Mouse (Mus musculus): Measurements from ENCODE around the gene Tfap4.

Gene Tfap4

DNA sequence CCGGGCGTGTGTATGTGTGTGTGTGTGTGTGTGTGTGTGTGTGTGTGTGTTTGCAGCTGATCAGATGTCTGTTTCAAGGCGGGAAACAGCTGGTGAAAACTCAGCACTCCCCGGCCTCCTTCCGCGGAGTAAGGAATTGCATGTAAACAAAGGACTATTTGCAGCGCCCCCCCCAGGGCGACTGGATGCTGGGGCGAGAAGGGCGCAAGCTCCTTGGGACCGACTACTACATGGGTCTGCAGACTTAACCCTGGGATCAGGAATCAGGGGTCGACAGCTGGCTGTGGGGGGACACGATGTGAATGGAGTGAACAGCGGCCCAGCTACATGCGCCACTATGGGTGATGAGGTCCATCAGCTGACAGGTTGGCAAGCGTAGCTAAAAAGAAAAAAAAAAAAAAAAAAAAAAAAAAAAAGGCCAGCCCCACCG lies at the start of gene Tfap4:
TSS of gene Tfap4 (minus strand) at position 140 of the 430 bp plus-strand sequence.
- DNase-seq (ENCODE audit: low spot score in 2 of 2): peak; percentile 80 to 86

DNA sequence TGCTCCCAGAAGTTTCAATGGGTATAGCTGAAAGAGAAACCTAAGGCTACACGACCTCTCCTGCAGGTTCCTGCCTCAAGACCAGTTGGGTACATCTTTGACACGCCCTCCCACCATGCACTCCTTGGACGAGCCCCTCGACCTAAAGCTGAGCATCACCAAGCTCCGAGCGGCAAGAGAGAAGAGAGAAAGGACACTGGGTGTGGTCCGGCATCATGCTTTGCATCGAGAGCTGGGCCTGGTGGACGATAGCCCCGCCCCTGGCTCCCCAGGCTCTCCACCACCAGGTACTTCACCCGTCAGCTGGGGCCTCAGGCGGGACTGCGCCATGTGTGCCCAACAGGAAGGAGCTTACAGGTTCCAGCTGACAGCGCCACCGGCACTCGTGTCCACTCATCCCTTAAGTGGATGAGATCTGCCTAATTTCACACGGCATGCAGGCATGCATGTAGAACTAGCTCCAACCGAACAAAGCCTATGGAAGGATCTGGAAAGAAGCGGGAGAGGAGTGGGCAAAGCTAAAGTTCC lies 48.9 kb upstream of the Tfap4 start:
- DNase-seq (ENCODE audit: low spot score in 2 of 2): no peak

DNA sequence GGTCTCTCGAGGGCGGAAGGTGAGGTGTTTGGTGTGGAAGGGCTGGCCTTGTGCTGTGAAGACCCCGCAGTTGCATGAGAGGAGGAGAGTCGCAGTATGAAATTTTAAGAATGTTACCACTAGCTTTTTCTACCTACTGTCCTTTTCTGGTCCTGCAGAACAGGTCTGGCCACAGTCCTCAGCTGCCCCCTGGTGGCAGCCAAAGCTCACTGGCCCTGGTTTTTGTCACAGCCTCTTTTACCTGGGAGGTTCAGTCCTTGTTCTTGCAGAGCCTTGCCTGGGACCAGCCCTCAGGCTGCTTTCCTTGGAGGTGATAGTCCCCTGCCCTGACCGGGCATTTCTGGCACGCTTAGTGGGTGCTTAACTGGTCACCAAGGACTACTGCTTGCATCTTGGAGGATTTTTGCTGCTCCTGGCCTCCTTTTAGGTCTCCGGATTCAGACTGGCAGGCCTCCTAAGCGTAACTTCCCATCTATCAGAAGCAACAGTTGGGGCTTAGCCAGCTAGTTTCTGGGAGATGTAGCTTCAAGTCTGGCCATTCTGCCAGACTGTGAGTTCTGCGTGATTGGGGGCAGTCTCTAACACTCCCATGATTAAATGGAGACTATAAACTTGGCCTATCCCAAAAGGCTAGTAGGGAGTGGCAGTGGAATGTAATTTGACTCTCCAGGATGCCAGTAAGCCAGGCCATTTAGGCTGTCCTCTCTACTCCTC lies 48.3 kb upstream of the Tfap4 start:
- DNase-seq (ENCODE audit: low spot score in 2 of 2): peak; percentile 71 to 88

DNA sequence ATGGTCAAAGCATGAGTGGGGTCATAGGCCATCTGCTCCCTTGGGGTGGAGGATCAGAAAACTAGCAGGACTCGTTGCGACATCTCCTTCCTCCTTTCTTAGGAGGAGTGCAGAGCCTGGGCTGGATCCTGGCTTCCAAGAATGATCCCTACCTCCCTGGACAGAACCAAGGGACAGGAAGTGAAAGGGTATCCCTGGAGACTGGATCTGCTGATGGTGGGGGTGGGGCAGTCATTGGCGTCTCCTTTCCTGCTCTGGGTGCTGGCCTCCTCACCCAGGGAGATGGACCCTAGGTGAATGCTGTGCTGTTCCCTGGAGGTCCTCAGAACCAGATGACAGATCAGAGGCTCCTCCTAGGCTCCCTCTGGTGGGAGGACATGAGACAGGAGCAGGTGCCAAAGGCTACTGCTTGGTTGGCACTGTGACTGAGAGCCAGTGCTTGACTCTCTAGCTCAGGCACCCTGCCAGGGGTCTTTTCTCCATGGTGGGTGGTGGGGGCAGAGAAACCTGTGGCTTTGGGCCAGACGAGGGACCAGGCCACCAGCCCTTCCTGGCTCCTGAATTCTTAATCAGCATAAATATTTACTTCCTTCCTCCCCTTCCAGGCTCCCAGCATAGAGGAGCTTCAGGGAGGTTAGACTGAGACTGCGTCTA lies 46.9 kb upstream of the Tfap4 start:
- no peak for DNase-seq (ENCODE audit: low spot score in 2 of 2)

DNA sequence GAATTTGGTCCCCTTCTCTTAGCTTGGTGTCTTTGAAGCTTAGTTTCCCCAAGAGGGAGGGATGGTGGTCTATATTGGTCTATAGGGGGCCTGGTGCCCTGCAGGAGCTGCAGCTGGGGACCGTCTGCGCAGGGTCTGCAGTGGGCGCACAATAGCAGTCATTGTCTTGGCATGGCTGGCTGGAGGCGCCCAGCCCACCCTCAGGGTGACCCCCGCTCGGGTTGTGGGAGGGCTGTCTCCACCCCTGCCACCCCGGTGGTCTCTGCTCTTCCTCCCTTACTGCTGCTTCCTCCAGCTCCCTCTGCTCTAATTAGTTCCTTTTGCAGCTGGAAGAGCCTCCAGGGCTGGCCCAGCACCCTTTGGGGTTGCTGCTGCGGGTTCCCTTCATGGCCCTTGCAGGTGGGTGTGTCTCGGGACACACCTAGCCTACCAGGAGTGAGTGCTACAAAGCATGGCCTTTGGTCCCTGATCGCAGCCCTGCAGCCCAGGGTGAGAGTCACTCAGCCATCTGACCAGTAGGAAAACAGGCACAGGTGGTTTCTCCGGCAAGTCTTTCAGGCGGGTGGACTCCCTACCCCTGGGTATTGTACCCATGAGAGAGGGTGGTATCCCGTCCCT lies 46.0 kb upstream of the Tfap4 start:
- no peak for DNase-seq (ENCODE audit: low spot score in 2 of 2)

DNA sequence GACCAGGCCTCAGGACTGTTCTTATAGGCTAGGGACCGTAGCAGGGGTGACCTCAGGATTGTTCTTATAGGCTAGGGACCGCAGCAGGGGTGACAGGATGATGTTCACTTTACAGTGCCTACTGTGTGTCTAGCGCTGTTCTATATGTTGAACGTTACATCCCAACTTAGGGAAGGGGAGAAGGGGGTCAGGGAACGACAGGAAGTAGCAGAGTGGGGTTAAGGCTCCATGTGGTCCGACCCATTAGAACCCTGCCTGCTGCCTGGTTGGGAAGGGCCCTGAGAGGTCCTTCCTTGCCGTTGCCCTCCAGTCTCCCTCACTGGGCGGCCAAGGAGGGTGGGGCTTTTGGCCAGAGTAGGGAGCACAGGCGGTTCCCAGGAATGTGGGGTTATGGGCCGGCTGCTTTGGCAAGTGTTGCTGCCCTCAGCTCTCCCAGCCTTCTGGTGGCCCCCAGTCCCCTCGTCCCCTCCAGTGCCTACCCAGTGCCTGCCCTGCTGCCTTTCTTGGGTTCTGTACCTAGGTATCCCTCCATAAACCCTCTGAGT lies 44.7 kb upstream of the Tfap4 start:
- no peak for DNase-seq (ENCODE audit: low spot score in 2 of 2)

DNA sequence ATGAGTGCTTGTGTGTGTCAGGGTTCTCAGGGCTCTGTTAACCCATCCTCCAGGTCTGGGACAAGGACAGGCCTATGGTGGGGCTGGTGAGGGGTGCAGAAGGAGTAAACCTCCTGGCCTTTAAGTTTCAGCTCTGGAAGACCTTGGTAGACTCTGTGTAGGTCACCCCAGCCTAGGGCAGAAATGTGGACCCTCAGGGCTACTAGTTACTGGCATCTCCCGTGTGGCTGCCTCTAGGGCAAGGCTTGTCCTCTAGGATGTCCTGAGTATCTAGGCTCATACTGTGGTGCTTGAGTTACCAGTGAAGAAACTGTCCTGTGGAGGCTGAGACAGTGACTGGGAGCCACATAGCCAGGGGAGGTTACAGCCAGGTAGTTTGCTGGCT lies 43.8 kb upstream of the Tfap4 start:
- DNase-seq (ENCODE audit: low spot score in 2 of 2): no peak

DNA sequence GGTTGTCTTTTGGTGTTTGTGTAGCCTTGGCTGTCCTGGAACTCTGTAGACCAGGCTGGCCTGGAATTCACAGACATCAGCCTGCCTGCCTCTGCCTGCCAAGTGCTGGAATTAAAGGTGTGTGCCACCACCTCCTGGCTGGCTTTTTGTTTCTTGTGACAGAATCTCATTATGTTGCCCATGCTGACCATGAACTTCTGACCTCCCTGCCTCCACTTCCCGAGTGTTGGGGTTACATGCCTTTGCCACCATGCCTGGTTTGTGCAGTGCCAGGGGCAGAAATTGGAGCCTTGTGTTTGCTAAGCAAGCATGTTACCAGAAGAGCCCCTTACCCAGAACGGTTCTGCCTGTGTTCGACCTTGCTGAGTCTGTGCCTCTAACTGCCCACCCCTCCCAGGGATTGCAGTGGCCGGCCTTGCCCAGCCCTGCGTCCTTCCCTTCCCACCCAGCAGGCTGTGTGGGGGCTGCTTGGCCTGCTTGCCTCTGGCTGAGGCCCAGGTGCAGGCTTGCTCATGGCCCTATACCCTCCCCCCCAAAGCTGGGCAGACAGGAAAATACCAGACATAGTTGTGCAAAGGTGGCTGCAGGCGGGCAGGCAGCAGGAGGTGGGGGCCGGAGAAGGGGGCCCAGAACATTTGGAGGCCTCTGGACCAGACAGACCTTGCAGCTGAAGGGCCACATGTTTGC lies 43.3 kb upstream of the Tfap4 start:
- no peak for DNase-seq (ENCODE audit: low spot score in 2 of 2)

DNA sequence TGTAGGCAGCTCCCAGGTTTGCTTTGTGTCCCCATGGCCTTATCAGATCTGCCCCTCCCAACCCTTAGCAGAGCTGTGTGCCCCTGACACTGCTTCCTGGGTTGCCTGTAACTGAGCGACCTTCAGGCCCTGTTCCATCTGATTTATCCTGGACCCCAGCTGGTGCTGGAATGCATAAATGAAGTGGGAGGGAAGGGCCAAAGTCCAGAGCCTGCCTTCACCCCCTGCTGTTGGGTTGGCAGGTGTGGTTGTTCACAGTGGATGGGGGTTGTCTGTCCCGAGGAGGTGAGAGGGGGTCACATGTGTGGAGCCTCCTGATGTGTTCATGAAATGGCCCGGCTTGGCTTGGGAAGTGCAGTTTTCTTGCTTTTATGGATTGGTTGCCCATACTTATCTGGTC lies 42.5 kb upstream of the Tfap4 start:
- no peak for DNase-seq (ENCODE audit: low spot score in 2 of 2)

DNA sequence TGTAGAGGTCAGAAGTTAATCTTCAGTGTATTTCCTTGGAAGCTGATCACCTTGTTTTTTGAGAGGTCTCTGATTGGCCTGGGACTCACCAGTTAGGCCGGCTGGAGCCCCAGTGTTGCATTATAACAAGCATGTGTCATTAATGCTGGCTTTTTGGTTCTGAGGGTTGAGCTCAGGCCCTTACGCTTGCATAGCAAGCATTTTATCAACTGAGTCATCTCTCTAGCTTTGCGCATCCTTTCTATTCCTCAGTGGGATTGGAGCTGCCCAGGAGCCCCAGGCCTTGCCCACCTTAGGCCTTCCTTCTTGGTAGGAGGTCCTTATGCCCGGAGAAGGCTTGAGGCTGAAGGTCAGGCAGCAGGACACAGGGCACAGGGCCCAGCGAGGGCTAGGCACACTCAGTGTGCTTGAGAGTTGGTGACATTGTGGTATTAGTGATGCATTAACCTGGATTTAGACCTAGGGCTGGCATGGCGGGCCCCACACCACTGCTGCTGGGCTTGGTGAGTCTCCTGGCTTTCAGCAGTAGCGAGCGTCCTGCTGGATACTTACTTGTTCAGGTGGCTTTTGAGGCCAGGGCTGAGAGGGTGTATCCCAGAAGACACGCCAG lies 41.2 kb upstream of the Tfap4 start:
- DNase-seq (ENCODE audit: low spot score in 2 of 2): no peak

DNA sequence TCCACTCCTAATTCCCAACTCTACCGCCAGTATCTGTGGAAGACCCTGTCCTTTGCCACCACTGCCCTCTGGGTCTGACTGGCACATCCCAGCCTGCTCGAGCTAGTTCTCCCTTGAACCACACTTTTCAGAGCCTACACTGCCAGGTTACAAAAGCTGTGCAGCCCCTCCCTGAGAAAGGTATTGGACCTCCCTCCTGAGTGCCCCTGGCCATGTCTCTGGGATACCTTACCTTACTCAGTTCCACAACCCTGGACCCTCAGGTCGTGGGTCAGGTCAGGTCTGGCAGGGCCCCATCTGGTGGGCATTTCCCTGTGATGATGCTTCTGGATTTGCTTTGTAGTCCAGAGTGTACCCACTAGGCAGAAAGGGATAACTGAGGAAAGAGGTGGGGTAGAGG lies 40.0 kb upstream of the Tfap4 start:
- DNase-seq (ENCODE audit: low spot score in 2 of 2): no peak

DNA sequence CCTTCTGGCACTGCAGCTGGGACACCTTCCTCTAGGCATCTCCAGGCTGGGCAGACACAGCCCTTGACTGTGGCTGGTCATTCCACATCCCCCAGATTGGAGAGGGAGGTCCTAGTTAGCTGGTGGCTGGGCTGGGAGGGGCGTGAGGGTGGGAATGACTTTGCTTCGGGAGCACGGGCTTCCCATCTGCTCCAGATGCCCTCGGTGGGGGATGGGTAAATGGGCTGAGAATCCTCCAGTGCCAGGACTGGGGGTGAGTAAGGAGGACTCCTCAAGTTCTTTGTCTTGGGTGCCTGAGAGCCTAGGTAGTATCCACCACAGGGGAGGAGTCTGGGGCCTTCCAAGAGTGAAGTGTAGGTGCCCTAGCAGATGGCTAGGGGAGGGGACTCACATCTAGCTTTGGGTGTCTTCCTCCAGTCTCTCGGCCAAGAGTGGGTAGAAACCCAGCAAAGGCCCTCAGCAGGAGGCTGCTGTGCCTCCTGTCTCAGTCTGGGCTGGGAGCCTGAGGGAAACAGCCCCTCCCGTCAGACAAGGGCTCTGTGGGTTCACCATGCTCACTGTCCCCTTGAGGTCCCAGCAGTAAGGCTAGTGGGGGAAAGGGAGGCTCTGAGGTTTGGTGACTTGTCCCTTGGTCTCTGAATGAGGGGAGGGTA lies 39.4 kb upstream of the Tfap4 start:
- DNase-seq (ENCODE audit: low spot score in 2 of 2): no peak

DNA sequence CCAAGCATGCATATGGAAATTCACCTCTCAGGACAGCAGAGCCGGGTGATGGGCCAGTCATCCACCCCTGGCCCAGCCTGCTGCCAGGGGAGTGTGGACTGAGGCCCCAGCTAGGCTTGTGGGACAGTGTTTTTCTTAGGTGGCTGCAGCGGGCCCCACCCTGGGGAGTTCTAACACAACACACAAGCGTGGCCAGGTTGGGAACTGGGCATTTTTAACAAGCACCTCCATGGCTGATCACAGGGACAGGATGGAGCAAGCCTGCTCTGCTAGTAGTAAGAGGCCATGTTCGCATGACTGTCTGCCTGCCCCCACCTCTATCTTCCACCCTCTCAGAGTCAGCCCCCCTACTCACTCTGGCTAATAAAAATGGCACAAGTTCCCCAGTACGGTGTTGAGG lies 38.4 kb upstream of the Tfap4 start:
- no peak for DNase-seq (ENCODE audit: low spot score in 2 of 2)

DNA sequence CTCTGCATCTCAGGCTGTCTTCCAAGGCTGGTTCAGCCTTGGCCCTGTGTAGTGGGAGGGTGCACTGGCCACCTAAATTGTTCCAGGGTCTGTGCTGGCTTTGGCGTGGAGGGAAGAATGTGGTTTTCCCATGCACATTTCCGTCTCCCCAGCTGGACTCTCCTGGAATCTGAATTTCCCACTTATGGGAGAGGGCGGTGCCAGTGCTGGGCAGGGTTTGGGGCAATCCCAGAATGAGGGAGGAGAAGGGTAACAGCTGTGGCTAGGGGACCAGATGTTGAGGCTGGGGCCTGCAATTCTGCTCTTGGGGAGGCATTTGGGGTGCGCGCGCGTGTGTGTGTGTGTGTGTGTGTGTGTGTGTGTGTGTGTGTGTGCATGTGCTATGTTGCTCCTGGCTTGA lies 37.6 kb upstream of the Tfap4 start:
- no peak for DNase-seq (ENCODE audit: low spot score in 2 of 2)

DNA sequence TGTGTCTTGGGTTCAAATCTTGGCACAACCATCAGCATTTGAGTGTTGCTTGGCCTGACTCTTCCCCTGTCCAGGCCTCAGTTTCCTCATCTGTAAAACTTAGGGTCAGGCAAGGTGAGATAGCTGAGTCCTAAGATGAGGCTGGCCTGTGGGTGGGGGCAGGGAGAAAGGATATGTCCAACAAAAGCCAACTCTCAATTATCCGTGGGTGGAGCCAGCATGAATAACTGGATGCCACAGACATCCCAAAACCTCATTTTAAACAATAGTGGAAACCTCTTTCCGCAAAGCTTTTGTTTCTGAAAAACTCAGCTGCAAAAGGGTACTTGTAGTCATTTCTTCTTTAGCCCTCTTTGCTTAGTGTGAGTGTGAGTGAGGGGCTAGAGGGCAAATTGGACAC lies 37.2 kb upstream of the Tfap4 start:
- no peak for DNase-seq (ENCODE audit: low spot score in 2 of 2)

DNA sequence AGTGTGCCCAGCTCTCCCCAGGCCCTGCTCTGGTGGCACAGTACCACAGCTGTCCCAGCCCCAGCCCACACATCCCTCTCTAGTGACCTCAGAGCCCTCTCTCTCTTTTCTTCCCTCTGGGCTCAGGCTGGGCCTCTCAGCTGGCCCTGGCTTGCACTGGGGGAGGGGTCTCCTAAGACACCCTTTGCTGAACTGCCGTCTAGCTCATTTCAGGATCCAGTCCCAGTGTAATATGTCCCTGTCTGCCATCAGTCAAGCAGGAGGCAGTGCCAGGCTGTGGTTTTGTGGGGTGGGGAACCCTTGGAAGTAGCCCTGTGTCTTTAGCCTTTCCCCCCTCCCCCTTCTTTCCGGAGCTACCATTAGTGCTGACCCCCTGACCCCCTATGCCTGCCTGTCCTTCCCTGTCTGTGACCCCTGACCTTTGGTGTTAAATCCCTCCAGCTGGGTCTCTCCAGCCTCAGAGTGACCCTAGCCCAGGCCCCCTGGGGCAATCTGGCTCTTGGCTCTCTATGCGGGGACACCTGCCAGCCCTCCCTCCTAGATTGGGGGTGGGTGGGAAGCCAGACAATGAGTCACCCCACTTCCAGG lies 36.6 kb upstream of the Tfap4 start:
- no peak for DNase-seq (ENCODE audit: low spot score in 2 of 2)

DNA sequence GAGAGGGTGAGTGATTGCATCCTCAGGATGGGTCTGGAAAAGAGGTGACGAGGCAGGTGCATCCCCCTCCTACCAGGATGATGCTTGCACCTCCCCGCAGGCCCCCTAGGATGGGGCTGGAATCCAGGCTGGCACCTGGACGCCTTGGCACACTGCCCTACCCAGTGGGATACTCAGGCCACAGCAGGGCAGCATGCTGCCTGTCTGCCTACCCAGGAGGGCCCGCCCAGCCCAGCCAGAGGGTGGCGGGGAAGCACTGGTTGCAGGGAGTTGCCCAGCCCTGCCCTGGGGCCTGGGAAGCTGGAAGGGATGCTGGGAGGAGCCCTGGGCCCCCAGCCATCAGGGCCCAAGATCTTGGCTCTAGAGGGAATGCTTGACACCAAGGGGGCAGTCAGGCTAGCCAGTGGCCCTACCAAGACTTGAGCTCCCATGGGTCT lies 35.9 kb upstream of the Tfap4 start:
- DNase-seq (ENCODE audit: low spot score in 2 of 2): no peak

DNA sequence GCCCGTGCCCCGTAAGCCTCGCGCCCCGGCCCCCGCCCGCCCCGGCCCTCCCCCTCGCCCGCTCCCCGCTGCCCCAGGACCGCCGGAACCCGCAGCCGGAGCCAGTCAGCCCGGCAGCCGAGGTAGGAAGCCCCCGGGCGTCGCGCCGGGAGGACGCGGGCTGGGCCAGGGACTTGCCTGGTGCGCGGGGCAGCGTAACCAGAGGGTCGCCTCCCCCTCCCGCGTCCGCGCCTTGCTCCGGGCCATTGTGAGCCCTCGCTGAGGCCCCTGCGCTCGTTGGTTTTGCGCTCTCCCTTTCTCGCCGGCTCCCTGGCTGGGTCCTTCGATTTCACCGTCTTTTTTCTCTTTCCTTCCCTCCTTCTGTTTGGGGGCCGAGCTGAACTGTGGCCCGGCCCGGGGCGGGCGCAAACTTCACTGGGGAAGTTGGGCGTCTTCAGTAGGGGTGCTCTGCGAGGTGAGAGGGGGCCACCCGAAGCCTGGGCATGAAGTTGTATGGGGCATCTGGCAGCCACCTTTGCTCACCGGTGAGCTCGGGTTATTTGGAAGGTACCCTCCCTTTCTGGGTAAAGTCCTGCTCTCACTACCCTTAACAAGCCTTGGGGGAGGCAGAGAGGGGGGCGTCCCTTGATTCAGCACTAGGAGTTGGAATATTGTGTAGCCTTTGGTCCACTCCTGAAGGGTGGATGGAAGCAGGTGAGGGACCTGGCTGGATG lies 35.3 kb upstream of the Tfap4 start:
- peak; percentile 22 to 29 for DNase-seq (ENCODE audit: low spot score in 2 of 2)

DNA sequence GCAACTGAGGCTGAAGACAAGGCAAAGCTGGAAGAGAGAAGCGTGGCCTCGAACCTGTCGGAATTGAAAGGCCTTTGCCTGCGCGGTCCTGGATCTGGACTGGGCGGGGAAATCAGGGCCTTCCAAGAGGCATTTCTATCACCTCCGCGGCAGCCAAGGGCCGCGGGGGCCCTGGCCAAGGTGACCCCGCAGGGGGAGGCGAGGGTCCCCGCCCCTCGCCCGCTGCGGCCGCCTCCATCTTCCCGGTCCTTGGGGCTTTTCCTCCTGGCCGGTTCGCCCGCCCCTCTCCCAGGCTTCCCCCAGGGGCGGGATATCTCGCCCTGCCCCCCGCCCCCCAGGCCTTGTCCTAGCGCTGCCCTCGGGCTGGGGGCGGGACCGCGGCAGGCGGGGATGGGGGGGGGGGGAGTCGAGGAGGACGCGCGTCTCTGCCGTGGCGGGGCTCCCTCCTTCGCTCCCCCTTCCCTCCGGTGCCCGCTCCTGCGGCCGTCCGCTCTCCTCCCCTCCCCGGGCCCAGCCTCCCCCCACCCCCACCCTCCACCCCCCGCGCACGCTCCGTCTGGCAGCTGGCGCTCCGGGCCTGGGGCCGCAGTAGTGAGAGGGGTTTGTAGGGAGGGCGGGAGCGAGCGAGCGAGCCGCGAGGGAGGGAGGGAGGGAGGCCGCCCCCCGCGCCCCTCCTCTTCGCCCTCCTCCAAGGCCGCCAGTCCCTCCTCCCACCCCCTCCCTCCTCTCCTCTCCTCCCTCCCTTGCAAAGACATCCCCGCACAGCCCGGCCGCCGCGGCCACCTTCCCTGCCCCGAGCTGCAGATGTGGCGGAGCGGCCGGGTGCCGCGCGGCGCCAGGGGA lies 34.5 kb upstream of the Tfap4 start, which contains the start of gene Glis2:
TSS of gene Glis2 (plus strand) at position 743 of the 843 bp plus-strand sequence.
- DNase-seq (ENCODE audit: low spot score in 2 of 2): peak in 1 of 2 experiments; percentile 28

Measured in thymus, postnatal 10 days (tissue).